Mouse (Mus musculus): ENCODE data around the gene Sgsh. TPM values are rescaled to one million over a fixed set of nuclear protein-coding genes. Genes with fewer than 3 reads are reported as not detected.
A peak's percentile ranks its signal among the peaks of the same experiment; 100 is the strongest.

Sgsh gene
- polyA plus RNA-seq, 1 experiment from 2014 or later: 12.6 TPM

DNA sequence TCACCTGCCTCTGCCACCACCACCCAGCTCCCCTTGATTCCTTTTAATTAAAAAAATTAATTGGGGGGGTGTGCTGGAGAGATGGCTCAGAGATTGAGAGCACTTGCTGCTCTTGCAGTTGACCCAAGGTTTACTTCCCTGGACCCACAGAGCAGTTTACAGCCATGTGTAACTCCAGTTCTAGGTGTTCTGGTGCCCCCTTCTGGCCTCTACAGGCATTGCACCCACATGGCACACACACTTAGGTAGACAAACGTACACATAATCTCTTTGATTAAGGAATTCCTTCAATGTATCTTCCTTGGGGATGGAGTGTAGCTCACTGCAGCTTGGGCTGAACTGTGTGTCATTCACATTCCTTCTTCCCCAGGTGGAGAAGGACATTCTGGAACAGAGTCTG lies 30.3 kb downstream of the Sgsh start:
- H3K27me3 ChIP-seq (replicated peaks; ENCODE audit: insufficient read depth, low read length): no peaks in the 10 kb centered on the region
- no peaks in the 10 kb centered on the region for H3K36me3 ChIP-seq (ENCODE audit: insufficient read depth, low read length)
- no peaks in the 10 kb centered on the region for H3K9me3 ChIP-seq (ENCODE audit: low read length)
- H3K27ac ChIP-seq (ENCODE audit: low read length): no peak overlapping the region
- no peak overlapping the region for H3K9ac ChIP-seq (replicated peaks; ENCODE audit: low read depth)
- no peak overlapping the region for H3K4me2 ChIP-seq (replicated peaks; ENCODE audit: low read depth, low read length)
- no peaks in the 10 kb centered on the region for H3K4me1 ChIP-seq (ENCODE audit: insufficient read depth, low read depth, low read length)
- H3K4me3 ChIP-seq (ENCODE audit: low read depth, low read length): no peak overlapping the region
- ATAC-seq (no peak), DNase-seq (ENCODE audit: low spot score) (no peak)
- TF ChIP-seq EP300 (IDR thresholded peaks at IDR 0.05): no peak
- TF ChIP-seq CTCF (IDR thresholded peaks at IDR 0.05): peak; percentile 42
- 81% methylated on average over 1 of the region's 1 CpGs for WGBS

DNA sequence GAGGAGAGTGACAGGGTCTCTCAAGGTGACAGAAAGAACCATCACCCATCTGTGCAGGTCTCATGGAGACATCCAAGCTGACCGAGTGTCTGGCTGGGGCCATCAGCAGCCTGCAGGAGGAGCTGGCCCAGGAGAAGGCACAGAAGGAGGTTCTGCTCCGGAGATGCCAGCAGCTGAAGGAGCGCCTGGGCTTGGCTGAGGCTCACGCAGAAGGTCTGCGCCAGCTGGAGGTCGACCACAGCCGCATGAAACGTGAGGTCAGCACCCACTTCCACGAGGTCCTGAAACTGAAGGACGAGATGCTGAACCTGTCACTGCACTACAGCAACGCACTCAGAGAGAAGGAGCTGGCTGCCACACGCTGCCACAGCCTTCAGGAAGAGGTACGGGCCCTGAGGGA lies 32.8 kb downstream of the Sgsh start:
- 62% methylated on average over 13 of the region's 13 CpGs for WGBS
- no peak overlapping the region for H3K4me3 ChIP-seq (ENCODE audit: low read depth, low read length)
- ATAC-seq: no peak
- no peak for DNase-seq (ENCODE audit: low spot score)
- no peaks in the 10 kb centered on the region for H3K9me3 ChIP-seq (ENCODE audit: low read length)
- H3K9ac ChIP-seq (replicated peaks; ENCODE audit: low read depth): no peak overlapping the region
- H3K4me1 ChIP-seq (ENCODE audit: insufficient read depth, low read depth, low read length): no peaks in the 10 kb centered on the region
- TF ChIP-seq EP300 (IDR thresholded peaks at IDR 0.05) (no peak), CTCF (IDR thresholded peaks at IDR 0.05) (no peak)
- no peaks in the 10 kb centered on the region for H3K27me3 ChIP-seq (replicated peaks; ENCODE audit: insufficient read depth, low read length)
- no peak overlapping the region for H3K4me2 ChIP-seq (replicated peaks; ENCODE audit: low read depth, low read length)
- H3K36me3 ChIP-seq (ENCODE audit: insufficient read depth, low read length): no peaks in the 10 kb centered on the region
- no peak overlapping the region for H3K27ac ChIP-seq (ENCODE audit: low read length)

DNA sequence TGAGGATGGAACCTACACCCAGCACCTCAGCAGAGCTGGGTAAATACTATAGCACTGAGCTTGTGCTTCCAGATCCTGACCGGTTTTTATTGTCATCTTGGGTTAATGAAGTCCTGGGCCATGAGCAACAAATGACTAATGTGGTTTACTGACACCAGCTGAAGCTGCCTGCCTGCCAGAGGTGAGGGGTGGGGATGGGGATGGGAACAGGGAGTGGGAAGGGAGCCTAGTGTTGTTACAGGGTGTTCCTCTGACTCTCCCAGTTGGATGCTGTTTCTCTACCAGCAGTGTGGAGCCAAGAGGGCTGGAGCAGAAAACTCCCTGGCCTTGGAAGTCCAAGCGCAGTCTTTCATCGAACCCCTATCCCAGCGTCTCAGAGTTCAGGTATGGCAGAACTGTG lies 38.6 kb downstream of the Sgsh start:
- Histone ChIP-seq H3K27ac (ENCODE audit: low read length) (no peak overlapping the region), H3K36me3 (ENCODE audit: insufficient read depth, low read length) (no peaks in the 10 kb centered on the region), H3K27me3 (replicated peaks; ENCODE audit: insufficient read depth, low read length) (no peaks in the 10 kb centered on the region), H3K4me3 (ENCODE audit: low read depth, low read length) (no peak overlapping the region), H3K4me1 (ENCODE audit: insufficient read depth, low read depth, low read length) (no peaks in the 10 kb centered on the region), H3K4me2 (replicated peaks; ENCODE audit: low read depth, low read length) (no peak overlapping the region), H3K9me3 (ENCODE audit: low read length) (no peaks in the 10 kb centered on the region), H3K9ac (replicated peaks; ENCODE audit: low read depth) (no peak overlapping the region)
- WGBS: 81% methylated on average over 4 of the region's 4 CpGs
- no peak for DNase-seq (ENCODE audit: low spot score)
- TF ChIP-seq EP300 (IDR thresholded peaks at IDR 0.05) (no peak), CTCF (IDR thresholded peaks at IDR 0.05) (no peak)
- ATAC-seq: no peak

DNA sequence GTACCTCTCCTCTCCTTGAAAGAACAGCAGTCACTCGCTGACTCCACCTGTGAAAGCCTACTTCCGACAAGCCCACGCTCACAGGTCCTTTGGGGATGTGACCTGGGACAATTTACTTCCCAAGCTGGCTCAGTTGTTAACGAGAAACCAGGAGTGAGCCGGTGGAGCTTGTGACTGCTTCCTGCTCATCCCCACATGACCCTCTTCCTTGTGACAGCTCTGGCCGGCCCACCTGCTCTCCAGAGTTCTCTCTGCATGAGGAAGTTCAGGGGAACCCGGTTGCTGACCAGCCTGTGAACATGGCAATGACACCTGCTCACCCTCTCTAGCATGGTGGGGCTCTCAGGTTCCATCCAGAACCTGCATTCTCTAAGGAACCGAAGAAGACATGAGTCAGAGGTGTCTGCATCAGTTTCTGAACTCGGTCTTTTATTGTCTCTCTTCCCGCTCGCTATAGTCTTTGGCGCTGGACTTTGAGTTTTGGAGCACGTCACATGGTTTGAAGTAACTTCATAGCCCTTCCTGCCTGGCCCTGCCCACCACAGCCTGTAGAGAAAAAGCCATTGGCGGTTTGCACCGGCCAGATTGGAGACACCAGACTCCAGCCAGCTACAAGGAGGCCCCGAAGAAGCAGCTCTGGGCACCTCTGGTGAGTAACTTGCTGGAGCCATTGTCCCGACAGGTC lies 40.9 kb downstream of the Sgsh start:
- no peak overlapping the region for H3K4me3 ChIP-seq (ENCODE audit: low read depth, low read length)
- no peak overlapping the region for H3K27ac ChIP-seq (ENCODE audit: low read length)
- no peak for DNase-seq (ENCODE audit: low spot score)
- TF ChIP-seq CTCF (IDR thresholded peaks at IDR 0.05) (no peak), EP300 (IDR thresholded peaks at IDR 0.05) (no peak)
- ATAC-seq: no peak
- no peak overlapping the region for H3K9ac ChIP-seq (replicated peaks; ENCODE audit: low read depth)
- no peaks in the 10 kb centered on the region for H3K9me3 ChIP-seq (ENCODE audit: low read length)
- H3K27me3 ChIP-seq (replicated peaks; ENCODE audit: insufficient read depth, low read length): no peaks in the 10 kb centered on the region
- no peaks in the 10 kb centered on the region for H3K4me1 ChIP-seq (ENCODE audit: insufficient read depth, low read depth, low read length)
- no peak overlapping the region for H3K4me2 ChIP-seq (replicated peaks; ENCODE audit: low read depth, low read length)
- H3K36me3 ChIP-seq (ENCODE audit: insufficient read depth, low read length): no peaks in the 10 kb centered on the region
- 72% methylated on average over 17 of the region's 17 CpGs for WGBS

DNA sequence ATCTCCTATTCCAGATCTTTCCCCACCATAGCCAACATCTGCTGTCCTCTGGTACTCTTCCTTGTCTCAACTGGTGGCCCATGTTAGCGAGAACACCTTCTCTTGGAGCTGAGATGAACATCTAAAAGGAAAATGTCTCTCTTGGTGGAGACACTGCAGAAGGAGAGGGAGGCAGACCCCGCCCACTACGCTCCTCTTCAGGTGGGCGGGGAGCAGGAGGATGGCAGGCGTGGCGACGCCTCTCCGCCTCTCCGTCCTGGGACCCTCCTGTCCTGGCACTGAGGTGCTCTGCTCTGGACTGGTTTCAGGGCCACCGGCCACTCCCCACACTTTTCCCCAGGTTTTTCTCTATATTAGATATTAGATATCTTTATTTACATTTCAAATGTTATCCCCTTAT lies 44.7 kb downstream of the Sgsh start:
- DNase-seq (ENCODE audit: low spot score): no peak
- Histone ChIP-seq H3K27ac (ENCODE audit: low read length) (no peak overlapping the region), H3K9me3 (ENCODE audit: low read length) (no peaks in the 10 kb centered on the region), H3K4me1 (ENCODE audit: insufficient read depth, low read depth, low read length) (no peaks in the 10 kb centered on the region), H3K36me3 (ENCODE audit: insufficient read depth, low read length) (no peaks in the 10 kb centered on the region), H3K4me2 (replicated peaks; ENCODE audit: low read depth, low read length) (no peak overlapping the region), H3K27me3 (replicated peaks; ENCODE audit: insufficient read depth, low read length) (no peaks in the 10 kb centered on the region), H3K4me3 (ENCODE audit: low read depth, low read length) (no peak overlapping the region), H3K9ac (replicated peaks; ENCODE audit: low read depth) (no peak overlapping the region)
- no peak for ATAC-seq
- 16% methylated on average over 5 of the region's 10 CpGs for WGBS
- TF ChIP-seq CTCF (IDR thresholded peaks at IDR 0.05) (no peak), EP300 (IDR thresholded peaks at IDR 0.05) (no peak)

DNA sequence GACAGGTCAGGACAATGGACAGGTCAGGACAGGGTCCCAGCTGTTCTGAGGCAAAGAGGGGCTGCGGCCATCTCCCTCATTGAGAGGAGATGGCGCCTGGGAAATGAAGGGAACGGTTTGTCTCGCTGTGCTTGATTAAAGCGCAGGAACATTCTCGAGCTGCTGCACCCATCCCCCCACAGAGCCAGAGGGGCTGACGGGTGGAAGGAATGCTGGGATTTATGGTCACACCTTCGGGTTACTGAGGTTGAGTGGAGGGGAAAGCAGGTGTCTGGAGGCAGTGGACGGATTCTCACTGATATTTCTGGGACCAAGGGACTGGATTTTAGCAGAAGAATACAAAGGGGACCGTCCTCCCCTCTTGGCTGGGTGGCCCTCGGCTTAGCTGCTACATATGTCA lies 47.4 kb downstream of the Sgsh start:
- no peak for ATAC-seq
- WGBS: 19% methylated on average over 11 of the region's 11 CpGs
- TF ChIP-seq EP300 (IDR thresholded peaks at IDR 0.05) (no peak), CTCF (IDR thresholded peaks at IDR 0.05) (no peak)
- Histone ChIP-seq H3K27me3 (replicated peaks; ENCODE audit: insufficient read depth, low read length) (no peaks in the 10 kb centered on the region), H3K9ac (replicated peaks; ENCODE audit: low read depth) (no peak overlapping the region), H3K27ac (ENCODE audit: low read length) (no peak overlapping the region), H3K4me1 (ENCODE audit: insufficient read depth, low read depth, low read length) (no peaks in the 10 kb centered on the region), H3K36me3 (ENCODE audit: insufficient read depth, low read length) (no peaks in the 10 kb centered on the region), H3K9me3 (ENCODE audit: low read length) (no peaks in the 10 kb centered on the region), H3K4me3 (ENCODE audit: low read depth, low read length) (no peak overlapping the region), H3K4me2 (replicated peaks; ENCODE audit: low read depth, low read length) (no peak overlapping the region)
- no peak for DNase-seq (ENCODE audit: low spot score)

DNA sequence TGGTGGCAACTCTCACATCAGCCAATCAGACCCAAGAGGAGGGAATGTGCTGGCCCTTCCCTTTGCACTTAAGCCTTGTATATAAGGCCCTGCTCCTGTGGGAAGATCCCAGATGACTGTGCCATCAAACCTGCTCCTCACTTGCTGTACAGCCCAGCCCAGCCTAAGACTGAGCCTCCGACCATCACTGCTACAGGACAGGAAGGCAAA lies 47.8 kb downstream of the Sgsh start, which contains the start of gene Card14:
Gene Card14, plus strand, starts transcription at position 111 of the 210 bp plus-strand sequence.
- 62% methylated on average over 1 of the region's 1 CpGs for WGBS
- Histone ChIP-seq H3K27me3 (replicated peaks; ENCODE audit: insufficient read depth, low read length) (no peaks in the 10 kb centered on the region), H3K9me3 (ENCODE audit: low read length) (no peaks in the 10 kb centered on the region), H3K36me3 (ENCODE audit: insufficient read depth, low read length) (no peaks in the 10 kb centered on the region), H3K4me1 (ENCODE audit: insufficient read depth, low read depth, low read length) (no peaks in the 10 kb centered on the region), H3K4me3 (ENCODE audit: low read depth, low read length) (no peak within 1 kb of the TSS), H3K27ac (ENCODE audit: low read length) (no peak within 1 kb of the TSS), H3K4me2 (replicated peaks; ENCODE audit: low read depth, low read length) (no peak within 1 kb of the TSS), H3K9ac (replicated peaks; ENCODE audit: low read depth) (no peak within 1 kb of the TSS)
- DNase-seq (ENCODE audit: low spot score) (no peak), ATAC-seq (no peak)
- TF ChIP-seq CTCF (IDR thresholded peaks at IDR 0.05): no peak
- TF ChIP-seq EP300 (IDR thresholded peaks at IDR 0.05): no peak

Measured in lung, postnatal 0 days (tissue).